Mouse (Mus musculus): ENCODE results near the gene LTO1. TPM values are rescaled to one million over a fixed set of nuclear protein-coding genes. Genes with fewer than 3 reads are reported as not detected.
"Not testable (repeated sequence)": the region's sequence is repeated elsewhere in the genome, so short reads cannot be mapped to it uniquely, and the experiment has no call there.

LTO1 gene
- polyA plus RNA-seq, 1 experiment from 2014 or later: 27.2 TPM

- no peak overlapping the region for H3K4me3 ChIP-seq
- peak; percentile 49 for DNase-seq (ENCODE audit: low spot score)
- H3K27me3 ChIP-seq (ENCODE audit: low read depth, poor library complexity, severe bottlenecking): peaks cover 84% of the 10 kb centered on the region
- H3K27ac ChIP-seq: no peak overlapping the region
- no peaks in the 10 kb centered on the region for H3K36me3 ChIP-seq
- peaks cover 27% of the 10 kb centered on the region for H3K4me1 ChIP-seq
- no peaks in the 10 kb centered on the region for H3K9me3 ChIP-seq (replicated peaks)
- WGBS: 2% methylated on average over 5 of the region's 5 CpGs
These were observed 20.7 kb upstream of the LTO1 start for GRCm38 (mm10) chr7:144894191-144894590.

- peak; percentile 42 for DNase-seq (ENCODE audit: low spot score)
- H3K9me3 ChIP-seq (replicated peaks): no peaks in the 10 kb centered on the region
- peak overlapping the region; percentile 56; the same call in 1 of the 2 replicates for H3K4me3 ChIP-seq
- H3K36me3 ChIP-seq: no peaks in the 10 kb centered on the region
- no peak overlapping the region for H3K27ac ChIP-seq
- WGBS: 5% methylated on average over 4 of the region's 4 CpGs
- peaks cover 27% of the 10 kb centered on the region for H3K4me1 ChIP-seq
- peaks cover 84% of the 10 kb centered on the region for H3K27me3 ChIP-seq (ENCODE audit: low read depth, poor library complexity, severe bottlenecking)
These were observed 20.2 kb upstream of the LTO1 start for GRCm38 (mm10) chr7:144894706-144895105.

GRCm38 (mm10) chr7:144895305-144896111 is 19.4 kb upstream of the LTO1 start:
- H3K4me1 ChIP-seq: peaks cover 27% of the 10 kb centered on the region
- no peaks in the 10 kb centered on the region for H3K36me3 ChIP-seq
- peak; percentile 83 for DNase-seq (ENCODE audit: low spot score)
- H3K27me3 ChIP-seq (ENCODE audit: low read depth, poor library complexity, severe bottlenecking): peaks cover 84% of the 10 kb centered on the region
- no peaks in the 10 kb centered on the region for H3K9me3 ChIP-seq (replicated peaks)
- WGBS: under 1% methylated on average over 37 of the region's 37 CpGs
- H3K4me3 ChIP-seq: peak overlapping the region; percentile 56
- H3K27ac ChIP-seq: 0 out of 2 replicates have a peak overlapping the region, but pooled peaks have one; percentile 34

GRCm38 (mm10) chr7:144896294-144897218 is 18.3 kb upstream of the LTO1 start, which contains the start of gene Fgf15:
Fgf15 (plus strand) TSS chr7:144896531.
- 1% methylated on average over 65 of the region's 65 CpGs for WGBS
- H3K4me1 ChIP-seq: peaks cover 27% of the 10 kb centered on the region
- peaks cover 89% of the 10 kb centered on the region for H3K27me3 ChIP-seq (ENCODE audit: low read depth, poor library complexity, severe bottlenecking)
- H3K9me3 ChIP-seq (replicated peaks): no peaks in the 10 kb centered on the region
- peak; percentile 63 for DNase-seq (ENCODE audit: low spot score)
- H3K27ac ChIP-seq: 0 out of 2 replicates have a peak within 1 kb of the TSS, but pooled peaks have one; percentile 34
- no peaks in the 10 kb centered on the region for H3K36me3 ChIP-seq
- peak within 1 kb of the TSS; percentile 56 for H3K4me3 ChIP-seq

GRCm38 (mm10) chr7:144898506-144898905 is 16.4 kb upstream of the LTO1 start:
- 50% methylated on average over 6 of the region's 6 CpGs for WGBS

GRCm38 (mm10) chr7:144905514-144905913 is 9.4 kb upstream of the LTO1 start:
- H3K9me3 ChIP-seq (replicated peaks); H3K27ac ChIP-seq; H3K36me3 ChIP-seq; H3K4me3 ChIP-seq; H3K4me1 ChIP-seq; DNase-seq (ENCODE audit: low spot score): not testable (repeated sequence)
- H3K27me3 ChIP-seq (ENCODE audit: low read depth, poor library complexity, severe bottlenecking): peaks cover 17% of the 10 kb centered on the region; the same call in 1 of the 2 replicates
- WGBS: 90% methylated on average over 3 of the region's 3 CpGs

More at GRCm38 (mm10) chr7:144898506-144898905, 16.4 kb upstream of the LTO1 start:
- Histone ChIP-seq H3K36me3 (no peaks in the 10 kb centered on the region), H3K9me3 (replicated peaks) (no peaks in the 10 kb centered on the region), H3K4me3 (no peak overlapping the region), H3K27me3 (ENCODE audit: low read depth, poor library complexity, severe bottlenecking) (peaks cover 79% of the 10 kb centered on the region), H3K27ac (no peak overlapping the region), H3K4me1 (peaks cover 27% of the 10 kb centered on the region)
- no peak for DNase-seq (ENCODE audit: low spot score)

GRCm38 (mm10) chr7:144906708-144907397 is 8.0 kb upstream of the LTO1 start:
- DNase-seq (ENCODE audit: low spot score): peak; percentile 87
- 12% methylated on average over 28 of the region's 28 CpGs for WGBS
- H3K36me3 ChIP-seq: no peaks in the 10 kb centered on the region
- H3K27ac ChIP-seq: no peak overlapping the region
- H3K9me3 ChIP-seq (replicated peaks): no peaks in the 10 kb centered on the region
- peaks cover 4% of the 10 kb centered on the region; the same call in 1 of the 2 replicates for H3K4me1 ChIP-seq
- peak overlapping the region; percentile 23; the same call in 1 of the 2 replicates for H3K4me3 ChIP-seq
- H3K27me3 ChIP-seq (ENCODE audit: low read depth, poor library complexity, severe bottlenecking): 0 out of 2 replicates have a peak, but pooled peaks cover 5% of the 10 kb centered on the region

- Histone ChIP-seq H3K27me3 (ENCODE audit: low read depth, poor library complexity, severe bottlenecking) (0 out of 2 replicates have a peak, but pooled peaks cover 5% of the 10 kb centered on the region), H3K4me1 (peaks cover 4% of the 10 kb centered on the region; the same call in 1 of the 2 replicates), H3K27ac (no peak overlapping the region), H3K4me3 (no peak overlapping the region), H3K36me3 (no peaks in the 10 kb centered on the region), H3K9me3 (replicated peaks) (no peaks in the 10 kb centered on the region)
- no peak for DNase-seq (ENCODE audit: low spot score)
- WGBS: 14% methylated on average over 8 of the region's 8 CpGs
These were observed 7.1 kb upstream of the LTO1 start for GRCm38 (mm10) chr7:144907793-144908192.

GRCm38 (mm10) chr7:144908705-144909104 is 6.2 kb upstream of the LTO1 start:
- 0 out of 2 replicates have a peak, but pooled peaks cover 5% of the 10 kb centered on the region for H3K27me3 ChIP-seq (ENCODE audit: low read depth, poor library complexity, severe bottlenecking)
- H3K4me3 ChIP-seq: no peak overlapping the region
- no peaks in the 10 kb centered on the region for H3K36me3 ChIP-seq
- 28% methylated on average over 7 of the region's 7 CpGs for whole genome bisulfite sequencing
- H3K9me3 ChIP-seq (replicated peaks): no peaks in the 10 kb centered on the region
- no peak overlapping the region for H3K27ac ChIP-seq
- no peak for DNase-seq (ENCODE audit: low spot score)
- H3K4me1 ChIP-seq: peaks cover 4% of the 10 kb centered on the region; the same call in 1 of the 2 replicates

GRCm38 (mm10) chr7:144911121-144911520 is 3.8 kb upstream of the LTO1 start:
- Histone ChIP-seq H3K4me1 (peaks cover 13% of the 10 kb centered on the region), H3K27ac (no peak overlapping the region), H3K9me3 (replicated peaks) (no peaks in the 10 kb centered on the region), H3K4me3 (no peak overlapping the region), H3K36me3 (no peaks in the 10 kb centered on the region), H3K27me3 (ENCODE audit: low read depth, poor library complexity, severe bottlenecking) (0 out of 2 replicates have a peak, but pooled peaks cover 5% of the 10 kb centered on the region)
- 80% methylated on average over 1 of the region's 1 CpGs for WGBS
- DNase-seq (ENCODE audit: low spot score): no peak

GRCm38 (mm10) chr7:144912897-144913296 is 2.0 kb upstream of the LTO1 start:
- no peaks in the 10 kb centered on the region for H3K9me3 ChIP-seq (replicated peaks)
- no peak for DNase-seq (ENCODE audit: low spot score)
- no peak overlapping the region for H3K27ac ChIP-seq
- H3K27me3 ChIP-seq (ENCODE audit: low read depth, poor library complexity, severe bottlenecking): 0 out of 2 replicates have a peak, but pooled peaks cover 5% of the 10 kb centered on the region
- H3K36me3 ChIP-seq: 0 out of 2 replicates have a peak, but pooled peaks cover 5% of the 10 kb centered on the region
- no peak overlapping the region for H3K4me3 ChIP-seq
- H3K4me1 ChIP-seq: peaks cover 10% of the 10 kb centered on the region
- 83% methylated on average over 4 of the region's 4 CpGs for WGBS

Measured in limb, embryonic 10.5 days (tissue).